Mouse (Mus musculus) liver, embryonic 14.5 days (tissue): ENCODE data around the gene Polk.

Experiments used
- CTCF ChIP-seq: IDR thresholded peaks from 2 replicates; pipeline ENCODE4 v1.5.1; 2016; ENCODE audit warnings: antibody characterized with exemption, low read depth, control low read depth
- EP300 ChIP-seq: IDR thresholded peaks from 2 replicates; pipeline ENCODE4 v1.6.1; 2016; ENCODE audit warnings: antibody characterized with exemption, low read depth

- TF ChIP-seq CTCF (no peak), EP300 (no peak)
Observed at GRCm38 (mm10) chr13:96451386-96452140, 90.8 kb downstream of the Polk start.
